Mouse (Mus musculus) limb, embryonic 12.5 days (tissue): ENCODE results near the gene Cyfip2. TPM values are rescaled to one million over a fixed set of nuclear protein-coding genes. Genes with fewer than 3 reads are reported as not detected.

Experiments used
- ATAC-seq: fragments of 200-750 bp; cut with Nextera tagmentation; 2 replicates; pipeline ENCODE4 v1.8.0; 2017; ENCODE audit warnings: low read depth, moderate TSS enrichment; ENCODE audit not compliant: insufficient number of reproducible peaks, insufficient read depth, low FRiP score, low TSS enrichment
- H3K27ac ChIP-seq: fragments of 300-500 bp; sonication (generic); 2 replicates; pipeline ENCODE4 v1.5.1; 2016; ENCODE audit warnings: mild to moderate bottlenecking, moderate library complexity
- H3K27me3 ChIP-seq: fragments of 300-500 bp; sonication (generic); 2 replicates; pipeline ENCODE4 v1.6.1; 2016; ENCODE audit warnings: mild to moderate bottlenecking, moderate library complexity
- H3K36me3 ChIP-seq: fragments of 300-500 bp; sonication (generic); 2 replicates; pipeline ENCODE4 v1.6.1; 2016; ENCODE audit warnings: mild to moderate bottlenecking, moderate library complexity
- H3K4me1 ChIP-seq: fragments of 300-500 bp; sonication (generic); replicated peaks from 2 replicates; pipeline ENCODE4 v1.6.1; 2016
- H3K4me2 ChIP-seq: fragments of 300-500 bp; sonication (generic); 2 replicates; pipeline ENCODE4 v1.6.1; 2016; ENCODE audit warnings: mild to moderate bottlenecking, moderate library complexity
- H3K4me3 ChIP-seq: fragments of 300-500 bp; sonication (generic); replicated peaks from 2 replicates; pipeline ENCODE4 v1.5.1; 2016; ENCODE audit warnings: mild to moderate bottlenecking
- H3K9ac ChIP-seq: fragments of 300-500 bp; sonication (generic); replicated peaks from 2 replicates; pipeline ENCODE4 v1.6.1; 2016; ENCODE audit warnings: mild to moderate bottlenecking, moderate library complexity
- H3K9me3 ChIP-seq: fragments of 300-500 bp; sonication (generic); 2 replicates; pipeline ENCODE4 v1.6.1; 2016; ENCODE audit warnings: mild to moderate bottlenecking, moderate library complexity
- WGBS: fragments of 180-500 bp; shearing (Covaris S2); methylation state at CpG from one replicate; pipeline ENCODE4 v1.1.7; 2016; 5-methylcytosine and 5-hydroxymethylcytosine counted together
- polyA plus RNA-seq: library from polyadenylated mRNA; unstranded; fragments of >200 nt; fragmentation: Nextera tagmentation; extraction: Ambion mirVana; gene quantifications from 2 replicates; pipeline ENCODE4 v1.2.1, GENCODE M21; 2016

The Cyfip2 gene
- polyA plus RNA-seq, 1 experiment from 2014 or later: 18.3 TPM

GRCm38 (mm10) chr11:46232803-46233202, 79.9 kb downstream of the Cyfip2 start:
- ATAC-seq: no peak
- Histone ChIP-seq H3K27ac (no peak overlapping the region), H3K4me3 (no peak overlapping the region), H3K9me3 (no peaks in the 10 kb centered on the region), H3K9ac (no peak overlapping the region), H3K4me2 (no peak overlapping the region), H3K36me3 (peaks cover 12% of the 10 kb centered on the region), H3K27me3 (no peaks in the 10 kb centered on the region), H3K4me1 (no peaks in the 10 kb centered on the region)
- WGBS: 89% methylated on average over 4 of the region's 4 CpGs

- H3K9me3 ChIP-seq: no peaks in the 10 kb centered on the region
- 0 out of 2 replicates have a peak, but pooled peaks cover 1% of the 10 kb centered on the region for H3K4me1 ChIP-seq
- H3K27ac ChIP-seq: no peak overlapping the region
- H3K27me3 ChIP-seq: no peaks in the 10 kb centered on the region
- H3K4me3 ChIP-seq: no peak overlapping the region
- ATAC-seq: no peak
- no peak overlapping the region for H3K9ac ChIP-seq
- H3K4me2 ChIP-seq: no peak overlapping the region
- H3K36me3 ChIP-seq: peaks cover 5% of the 10 kb centered on the region; the same call in 1 of the 2 replicates
- WGBS: 73% methylated on average over 6 of the region's 6 CpGs
Observed at GRCm38 (mm10) chr11:46230184-46230583, 82.5 kb downstream of the Cyfip2 start.

DNA sequence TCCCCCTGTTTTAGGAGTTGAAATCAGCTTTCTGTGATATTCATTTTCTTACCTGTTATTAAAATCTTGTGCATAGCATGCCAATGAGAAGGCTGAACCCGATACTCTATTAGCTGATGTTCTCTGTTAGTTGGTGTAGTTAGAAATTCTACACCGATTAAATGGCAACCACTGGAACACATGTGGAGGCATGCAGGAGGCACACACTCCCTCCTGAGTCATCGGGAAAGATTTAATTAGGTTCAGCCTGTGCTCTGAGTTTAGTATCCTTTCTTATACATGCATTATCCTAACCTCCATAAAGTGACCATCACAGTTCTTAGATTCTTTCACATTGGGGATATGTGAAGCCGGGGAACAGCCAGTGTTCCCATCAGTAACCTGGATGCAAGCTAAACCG, 87.3 kb downstream of the Cyfip2 start:
- no peak for ATAC-seq
- H3K4me1 ChIP-seq: peaks cover 8% of the 10 kb centered on the region; the same call in 1 of the 2 replicates
- H3K27ac ChIP-seq: no peak overlapping the region
- no peak overlapping the region for H3K4me2 ChIP-seq
- H3K9ac ChIP-seq: no peak overlapping the region
- H3K9me3 ChIP-seq: no peaks in the 10 kb centered on the region
- H3K4me3 ChIP-seq: no peak overlapping the region
- H3K36me3 ChIP-seq: peaks cover 20% of the 10 kb centered on the region; the same call in 1 of the 2 replicates
- 69% methylated on average over 5 of the region's 5 CpGs for WGBS
- H3K27me3 ChIP-seq: no peaks in the 10 kb centered on the region

DNA sequence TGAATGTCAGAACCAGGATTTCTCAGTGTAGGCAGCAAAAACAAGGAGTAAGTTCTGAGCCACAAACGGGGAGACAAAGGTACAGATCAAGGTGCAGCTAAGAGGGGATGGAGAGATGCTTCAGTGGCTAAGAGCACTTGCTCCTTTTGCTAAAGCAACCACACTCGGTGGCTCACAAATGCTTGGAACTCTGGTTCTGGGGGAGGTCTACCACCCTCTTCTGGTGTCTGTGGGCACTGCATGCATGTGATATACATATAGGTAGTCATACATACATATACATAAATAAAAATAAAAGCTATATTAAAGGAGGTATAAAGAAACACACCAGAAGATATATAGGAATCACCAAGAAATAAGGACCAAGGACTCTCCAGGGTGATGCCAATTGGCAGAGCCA, 89.1 kb downstream of the Cyfip2 start:
- Histone ChIP-seq H3K27ac (no peak overlapping the region), H3K4me1 (peaks cover 13% of the 10 kb centered on the region), H3K9me3 (no peaks in the 10 kb centered on the region), H3K36me3 (peaks cover 22% of the 10 kb centered on the region; the same call in 1 of the 2 replicates), H3K9ac (no peak overlapping the region), H3K4me2 (no peak overlapping the region), H3K27me3 (no peaks in the 10 kb centered on the region), H3K4me3 (no peak overlapping the region)
- no peak for ATAC-seq
- WGBS: 79% methylated on average over 2 of the region's 2 CpGs

DNA sequence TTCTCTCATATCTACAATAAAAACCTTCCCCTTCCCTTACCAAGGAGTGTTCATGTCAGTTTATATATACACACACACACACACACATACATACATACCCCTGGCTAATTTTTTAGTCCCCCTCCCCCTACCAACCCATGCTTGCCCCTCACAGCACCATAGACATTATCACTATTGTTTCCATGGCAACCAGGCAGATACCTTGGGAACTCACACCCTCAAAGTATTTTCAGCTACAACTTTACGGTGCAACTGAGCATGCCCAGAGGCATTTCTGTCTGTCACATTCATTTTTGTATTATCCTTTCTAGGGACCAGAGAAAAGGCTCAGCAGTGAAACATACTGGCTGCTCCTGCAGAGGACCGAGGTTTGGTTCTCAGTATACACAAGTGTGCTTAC, 92.4 kb downstream of the Cyfip2 start:
- no peak for ATAC-seq
- Histone ChIP-seq H3K4me3 (no peak overlapping the region), H3K9me3 (no peaks in the 10 kb centered on the region), H3K27ac (no peak overlapping the region), H3K9ac (no peak overlapping the region), H3K4me1 (peaks cover 12% of the 10 kb centered on the region), H3K4me2 (no peak overlapping the region), H3K27me3 (no peaks in the 10 kb centered on the region), H3K36me3 (peaks cover 22% of the 10 kb centered on the region; the same call in 1 of the 2 replicates)
- WGBS: 81% methylated on average over 2 of the region's 2 CpGs

GRCm38 (mm10) chr11:46219380-46219779, 93.3 kb downstream of the Cyfip2 start:
- no peak overlapping the region for H3K27ac ChIP-seq
- peaks cover 22% of the 10 kb centered on the region; the same call in 1 of the 2 replicates for H3K36me3 ChIP-seq
- no peaks in the 10 kb centered on the region for H3K9me3 ChIP-seq
- no peak overlapping the region for H3K9ac ChIP-seq
- ATAC-seq: no peak
- H3K4me2 ChIP-seq: no peak overlapping the region
- peaks cover 17% of the 10 kb centered on the region for H3K4me1 ChIP-seq
- no peak overlapping the region for H3K4me3 ChIP-seq
- H3K27me3 ChIP-seq: no peaks in the 10 kb centered on the region
- 82% methylated on average over 9 of the region's 9 CpGs for WGBS

DNA sequence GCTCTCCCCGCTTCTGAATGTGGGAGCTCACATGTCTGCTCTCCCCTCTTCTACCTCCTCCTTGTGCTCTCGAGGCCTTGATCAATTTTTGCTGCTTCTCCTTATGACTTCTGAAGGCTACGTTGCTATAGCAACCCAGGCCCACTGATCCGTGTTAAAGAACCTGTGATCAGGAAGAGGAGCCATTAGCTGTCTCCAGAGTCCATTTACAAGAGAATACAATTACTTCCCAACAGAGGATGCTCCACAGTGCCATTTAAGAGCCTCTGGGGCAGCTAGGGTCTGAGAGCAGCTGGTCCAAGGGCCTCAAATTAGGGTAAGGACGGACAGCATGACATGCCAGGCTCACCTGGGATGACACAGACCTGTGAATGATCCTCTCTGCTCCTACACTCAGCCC, 94.1 kb downstream of the Cyfip2 start:
- peaks cover 25% of the 10 kb centered on the region for H3K4me1 ChIP-seq
- no peak overlapping the region for H3K4me3 ChIP-seq
- H3K27ac ChIP-seq: no peak overlapping the region
- H3K4me2 ChIP-seq: no peak overlapping the region
- H3K27me3 ChIP-seq: no peaks in the 10 kb centered on the region
- no peak overlapping the region for H3K9ac ChIP-seq
- no peaks in the 10 kb centered on the region for H3K9me3 ChIP-seq
- no peak for ATAC-seq
- H3K36me3 ChIP-seq: peaks cover 22% of the 10 kb centered on the region; the same call in 1 of the 2 replicates
- WGBS: 39% methylated on average over 5 of the region's 5 CpGs

DNA sequence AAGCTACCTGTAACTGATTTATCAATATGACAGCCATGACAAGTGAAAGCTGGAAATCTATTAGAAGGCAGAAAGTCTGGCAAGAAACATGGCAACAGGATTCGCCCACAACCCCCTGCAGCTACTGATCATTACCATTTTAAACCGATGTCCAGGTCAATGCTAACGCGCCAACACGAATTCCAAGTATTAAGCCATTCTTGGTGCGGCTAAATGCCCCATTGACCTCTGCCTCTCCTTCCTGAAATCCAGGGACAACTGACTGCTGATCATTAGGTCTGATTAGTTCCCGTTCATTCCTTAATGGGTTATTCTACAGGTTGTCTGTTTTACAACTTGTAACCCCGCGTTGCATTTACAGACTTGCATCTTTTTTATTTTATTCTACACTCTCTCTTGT, 95.0 kb downstream of the Cyfip2 start:
- no peak overlapping the region for H3K4me2 ChIP-seq
- H3K4me1 ChIP-seq: peaks cover 31% of the 10 kb centered on the region
- ATAC-seq: no peak
- no peak overlapping the region for H3K4me3 ChIP-seq
- peaks cover 15% of the 10 kb centered on the region; the same call in 1 of the 2 replicates for H3K36me3 ChIP-seq
- 86% methylated on average over 9 of the region's 9 CpGs for whole genome bisulfite sequencing
- no peak overlapping the region for H3K27ac ChIP-seq
- no peaks in the 10 kb centered on the region for H3K27me3 ChIP-seq
- H3K9ac ChIP-seq: no peak overlapping the region
- no peaks in the 10 kb centered on the region for H3K9me3 ChIP-seq

- Histone ChIP-seq H3K4me3 (no peak overlapping the region), H3K9me3 (no peaks in the 10 kb centered on the region), H3K9ac (no peak overlapping the region), H3K27ac (no peak overlapping the region), H3K27me3 (no peaks in the 10 kb centered on the region), H3K4me1 (peaks cover 38% of the 10 kb centered on the region), H3K36me3 (peaks cover 12% of the 10 kb centered on the region; the same call in 1 of the 2 replicates), H3K4me2 (no peak overlapping the region)
- ATAC-seq: no peak
- WGBS: 73% methylated on average over 7 of the region's 7 CpGs
Observed at GRCm38 (mm10) chr11:46216669-46217068, 96.0 kb downstream of the Cyfip2 start.

DNA sequence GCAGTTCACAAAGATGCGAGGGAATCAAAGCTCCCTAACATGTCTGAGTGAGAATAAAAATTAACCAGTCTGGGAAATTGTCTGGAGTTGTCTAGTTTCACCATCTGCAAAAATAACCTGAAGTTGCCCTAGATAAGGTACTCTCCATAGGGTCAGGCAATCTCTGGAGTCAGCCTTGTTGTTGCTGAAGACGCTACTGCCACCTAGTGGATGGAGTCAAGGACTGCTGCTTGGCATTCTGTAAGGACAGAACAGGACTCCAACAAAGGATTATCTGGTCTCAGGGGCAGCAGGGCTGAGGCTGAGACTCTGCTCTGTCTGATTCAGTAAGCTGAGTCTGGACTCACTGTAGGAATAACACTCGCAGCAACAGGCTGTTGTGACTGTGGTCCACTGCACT, 97.3 kb downstream of the Cyfip2 start:
- WGBS: 17% methylated on average over 3 of the region's 3 CpGs
- Histone ChIP-seq H3K4me2 (0 out of 2 replicates have a peak overlapping the region, but pooled peaks have one; percentile 19), H3K4me3 (no peak overlapping the region), H3K9me3 (no peaks in the 10 kb centered on the region), H3K9ac (no peak overlapping the region), H3K36me3 (0 out of 2 replicates have a peak, but pooled peaks cover 2% of the 10 kb centered on the region), H3K27me3 (no peaks in the 10 kb centered on the region), H3K4me1 (peaks cover 37% of the 10 kb centered on the region), H3K27ac (peak overlapping the region; percentile 93)
- ATAC-seq: no peak; the same call in 1 of the 2 replicates

DNA sequence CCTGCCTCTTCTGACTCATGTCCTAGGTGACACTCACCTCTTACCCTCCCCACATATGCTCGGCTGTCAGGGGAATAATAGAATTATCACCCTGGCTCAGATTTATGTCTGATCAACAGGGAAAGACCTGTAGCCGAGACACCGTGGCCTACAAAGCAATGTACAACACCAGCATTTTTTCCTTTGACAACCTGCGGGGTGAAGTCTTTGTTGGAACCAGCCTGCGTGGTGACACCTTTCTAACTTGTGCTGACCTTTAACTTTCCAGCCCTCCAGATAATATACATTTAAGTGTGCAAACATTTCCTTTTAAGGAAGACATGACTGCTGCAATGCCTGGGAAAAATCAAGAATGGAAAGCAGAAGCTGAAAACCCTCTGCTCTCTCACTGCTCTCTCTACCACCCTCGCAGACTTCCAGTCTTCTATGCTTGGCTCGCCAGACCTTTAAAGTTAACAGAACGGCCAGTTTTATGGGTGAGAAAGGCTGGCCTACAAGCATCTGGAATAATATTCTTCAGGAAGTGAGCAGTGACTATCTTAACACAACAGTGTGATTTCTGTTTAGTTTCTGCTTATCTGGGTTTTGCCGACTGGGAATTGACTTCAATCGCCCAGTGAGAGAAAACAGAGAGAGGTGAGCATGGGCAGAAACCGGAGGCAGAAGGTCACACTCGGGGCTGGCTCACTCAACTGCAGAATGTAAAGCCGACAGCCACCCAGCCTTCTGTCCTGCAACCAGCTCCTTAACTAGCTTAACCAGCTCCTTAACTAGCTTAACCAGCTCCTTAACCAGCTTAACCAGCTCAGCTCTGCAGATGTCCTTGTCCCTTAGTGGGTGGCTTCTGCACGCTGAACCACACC, 98.1 kb downstream of the Cyfip2 start:
- no peaks in the 10 kb centered on the region for H3K27me3 ChIP-seq
- H3K36me3 ChIP-seq: no peaks in the 10 kb centered on the region
- H3K4me3 ChIP-seq: no peak overlapping the region
- peak overlapping the region; percentile 93 for H3K27ac ChIP-seq
- WGBS: 25% methylated on average over 14 of the region's 14 CpGs
- peaks cover 33% of the 10 kb centered on the region for H3K4me1 ChIP-seq
- ATAC-seq: no peak; the same call in 1 of the 2 replicates
- peak overlapping the region; percentile 19; the same call in 1 of the 2 replicates for H3K4me2 ChIP-seq
- H3K9ac ChIP-seq: peak overlapping the region; percentile 24; the same call in 1 of the 2 replicates
- no peaks in the 10 kb centered on the region for H3K9me3 ChIP-seq
